Mouse (Mus musculus) mature B cell (primary cell): ENCODE measurements around the gene Olfr517.

Experiments used
- in situ Hi-C: fragments of 300-500 bp; cut with MboI; formaldehyde crosslinking; loops from 2 replicates; pipeline ENCODE4 v1.14.3; 2019

Olfr517 gene

DNA sequence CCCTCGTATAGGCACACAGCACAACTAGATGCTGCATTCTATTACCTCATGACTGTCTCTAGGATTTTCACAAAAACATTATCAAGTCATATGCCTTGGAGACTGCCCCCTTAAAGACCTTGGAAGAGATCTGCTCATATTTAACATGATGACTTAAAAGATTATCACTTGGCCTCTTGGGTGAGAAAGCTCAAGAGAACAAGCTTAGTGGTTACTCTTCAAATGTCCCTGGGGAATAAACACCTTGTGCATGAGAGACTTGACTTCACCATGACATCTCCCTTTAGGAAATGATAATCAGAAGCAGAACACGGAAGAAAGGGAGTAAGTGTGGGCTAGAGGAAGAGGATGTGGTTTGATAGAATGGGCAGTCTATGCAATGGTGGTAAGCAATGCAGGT lies at the start of gene Olfr517:
Gene Olfr517 (minus strand): TSS at position 101 of the 400 bp plus-strand sequence.
- in situ Hi-C loops = no loop called here

DNA sequence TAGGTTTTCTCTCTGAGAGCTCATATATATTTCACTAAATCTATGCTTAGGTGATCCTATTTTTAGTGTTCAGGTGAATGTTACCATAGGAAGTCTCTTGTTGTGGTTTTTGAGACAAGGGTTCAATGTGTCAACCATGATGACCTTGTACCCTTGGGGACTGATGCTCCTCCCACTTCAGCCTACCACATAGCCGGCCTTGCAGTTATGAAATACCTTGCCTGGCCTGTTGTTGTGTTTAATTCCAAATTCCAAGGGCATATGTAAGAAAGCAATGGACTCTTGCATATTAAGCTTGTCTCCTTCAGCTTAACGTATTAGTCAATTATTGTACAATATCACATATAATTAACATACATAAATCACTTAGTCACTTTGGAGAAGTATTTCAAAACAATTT lies 31.8 kb upstream of the Olfr517 start:
- in situ Hi-C loops = no loop called here

DNA sequence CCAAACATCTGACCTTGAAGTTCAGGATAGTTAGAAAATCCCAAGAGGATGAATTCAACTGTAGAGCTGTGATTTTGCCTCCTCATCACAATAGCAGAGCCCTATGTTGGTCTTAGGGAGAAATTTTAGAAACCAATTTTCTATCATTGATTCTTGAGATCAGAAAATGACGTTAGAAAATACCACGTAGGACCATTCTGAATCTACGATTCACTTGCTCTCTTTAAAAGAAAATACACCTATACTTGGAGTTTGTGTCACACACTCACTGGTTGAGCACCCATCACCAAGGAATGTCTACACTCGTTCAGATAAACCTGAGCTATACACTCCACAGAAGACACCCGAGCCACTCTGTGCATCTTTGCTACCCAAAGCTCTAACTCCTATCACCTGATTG lies 22.1 kb upstream of the Olfr517 start, which contains the start of gene Olfr519:
Gene Olfr519 (minus strand): TSS at position 101 of the 400 bp plus-strand sequence.
- in situ Hi-C loops = no loop called here

GRCm38 (mm10) chr7:108884906-108885305 lies 12.7 kb upstream of the Olfr517 start, which contains the start of gene Olfr518:
Olfr518 (minus strand) TSS chr7:108885006.
- in situ Hi-C loops = no loop called here

DNA sequence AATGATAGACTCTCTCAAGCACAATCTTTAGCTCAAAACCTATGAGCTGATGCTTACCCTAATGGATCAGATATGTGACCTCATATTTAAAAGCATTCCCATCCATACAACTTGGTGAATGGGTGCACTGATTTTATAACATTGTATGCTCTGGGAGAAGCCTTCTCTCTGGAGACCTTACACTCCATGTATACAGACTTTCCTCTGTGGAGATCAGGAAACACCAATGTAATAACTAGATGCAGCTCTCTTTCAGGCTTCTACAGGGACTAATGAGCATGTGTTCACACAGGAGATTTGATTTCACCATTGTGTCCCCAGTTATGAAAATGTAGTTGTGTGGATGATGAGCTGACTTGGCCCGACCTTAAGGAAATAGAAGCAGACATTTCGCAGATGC lies 21.8 kb downstream of the Olfr517 start, which contains the start of gene Olfr516:
Gene Olfr516 (minus strand): TSS at position 101 of the 400 bp plus-strand sequence.
- in situ Hi-C loops = no loop called here

- in situ Hi-C loops = no loop called here
Measured at GRCm38 (mm10) chr7:108825897-108826296, 46.3 kb downstream of the Olfr517 start, which contains the start of gene Olfr514. Olfr514 (minus strand) TSS chr7:108825997.
